Mouse (Mus musculus) gastrocnemius, postnatal 36 days (tissue): ENCODE measurements around the gene Vps18. TPM values are rescaled to one million over a fixed set of nuclear protein-coding genes. Genes with fewer than 3 reads are reported as not detected.

Experiments
- DNase-seq, 2 experiments: peaks; one replicate each; pipeline ENCODE4 v3.0.0; 2022
- intact Hi-C: fragments of 180-260 bp; cut with DNase I; formaldehyde crosslinking; loops from one replicate; pipeline ENCODE4 v1.15.1; 2025
- total RNA-seq, 2 experiments: library from RNA; stranded (reverse); gene quantifications; 2 replicates each; pipeline ENCODE4 v1.2.3; 2021

The Vps18 gene
- total RNA-seq, 2 experiments from 2014 or later: 9.0 to 9.2 TPM

- DNase-seq: no peak
- intact Hi-C loops: loop anchor here (10.0 kb wide), 1 partner anchor 253 kb away; the partner anchor contains the start of gene Rpusd2
Measured at GRCm38 (mm10) chr2:119287372-119287771, 1.2 kb upstream of the Vps18 start.

DNA sequence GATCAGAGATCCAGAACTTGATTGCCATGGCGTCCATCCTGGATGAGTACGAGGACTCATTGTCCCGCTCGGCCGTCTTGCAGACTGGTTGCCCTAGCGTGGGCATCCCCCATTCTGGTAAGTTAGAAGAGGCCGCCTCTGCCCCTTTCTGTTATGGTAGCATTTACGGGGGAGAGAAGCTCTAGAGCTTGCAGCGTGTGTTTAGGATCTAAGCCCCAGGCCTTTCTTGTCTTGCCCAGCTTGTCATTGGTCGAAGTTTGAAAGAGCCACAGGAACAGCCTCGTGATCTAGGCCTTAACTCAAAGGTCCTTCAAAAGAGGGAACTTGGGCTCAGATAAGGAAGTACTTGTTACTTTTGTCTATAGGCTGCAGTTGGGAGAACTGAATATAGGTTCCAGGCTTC, 475 bp downstream of the Vps18 start:
- no peak for DNase-seq
- intact Hi-C loops: loop anchor here (10.0 kb wide), 1 partner anchor 254 kb away; the partner anchor contains the start of gene Rpusd2

GRCm38 (mm10) chr2:119292281-119292680, 3.7 kb downstream of the Vps18 start:
- intact Hi-C loops: no loop called here

GRCm38 (mm10) chr2:119292852-119293251, 4.3 kb downstream of the Vps18 start:
- intact Hi-C loops: no loop called here
- DNase-seq: no peak

More at GRCm38 (mm10) chr2:119292281-119292680, 3.7 kb downstream of the Vps18 start:
- DNase-seq: no peak

DNA sequence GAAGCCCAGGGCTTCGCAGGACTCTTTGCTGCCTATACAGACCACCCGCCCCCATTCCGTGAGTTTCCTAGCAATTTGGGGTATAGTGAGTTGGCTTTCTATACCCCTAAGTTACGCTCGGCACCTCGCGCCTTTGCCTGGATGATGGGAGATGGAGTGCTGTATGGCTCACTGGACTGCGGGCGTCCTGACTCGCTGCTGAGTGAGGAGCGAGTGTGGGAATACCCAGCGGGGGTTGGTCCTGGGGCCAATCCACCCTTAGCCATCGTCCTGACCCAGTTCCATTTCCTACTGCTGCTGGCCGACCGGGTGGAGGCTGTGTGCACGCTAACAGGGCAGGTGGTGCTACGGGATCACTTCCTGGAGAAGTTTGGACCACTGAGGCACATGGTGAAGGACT, 4.8 kb downstream of the Vps18 start:
- intact Hi-C loops: no loop called here
- DNase-seq: no peak

GRCm38 (mm10) chr2:119293776-119294390, 5.3 kb downstream of the Vps18 start:
- DNase-seq: no peak
- intact Hi-C loops: no loop called here

DNA sequence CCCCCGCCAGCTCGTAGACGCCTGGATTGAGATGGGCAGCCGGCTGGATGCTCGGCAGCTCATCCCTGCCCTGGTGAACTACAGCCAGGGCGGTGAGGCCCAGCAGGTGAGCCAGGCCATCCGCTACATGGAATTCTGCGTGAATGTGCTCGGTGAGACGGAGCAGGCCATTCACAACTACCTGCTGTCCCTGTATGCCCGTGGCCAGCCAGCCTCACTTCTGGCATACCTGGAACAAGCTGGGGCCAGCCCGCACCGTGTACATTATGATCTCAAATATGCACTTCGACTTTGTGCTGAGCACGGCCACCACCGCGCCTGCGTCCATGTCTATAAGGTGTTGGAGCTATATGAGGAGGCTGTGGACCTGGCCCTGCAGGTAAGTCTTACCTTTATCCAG, 5.9 kb downstream of the Vps18 start:
- no peak for DNase-seq
- intact Hi-C loops: no loop called here

- intact Hi-C loops: no loop called here
- DNase-seq: no peak
Measured at GRCm38 (mm10) chr2:119296756-119297155, 8.2 kb downstream of the Vps18 start.

GRCm38 (mm10) chr2:119297506-119297905, 9.0 kb downstream of the Vps18 start:
- intact Hi-C loops: no loop called here
- no peak for DNase-seq

DNA sequence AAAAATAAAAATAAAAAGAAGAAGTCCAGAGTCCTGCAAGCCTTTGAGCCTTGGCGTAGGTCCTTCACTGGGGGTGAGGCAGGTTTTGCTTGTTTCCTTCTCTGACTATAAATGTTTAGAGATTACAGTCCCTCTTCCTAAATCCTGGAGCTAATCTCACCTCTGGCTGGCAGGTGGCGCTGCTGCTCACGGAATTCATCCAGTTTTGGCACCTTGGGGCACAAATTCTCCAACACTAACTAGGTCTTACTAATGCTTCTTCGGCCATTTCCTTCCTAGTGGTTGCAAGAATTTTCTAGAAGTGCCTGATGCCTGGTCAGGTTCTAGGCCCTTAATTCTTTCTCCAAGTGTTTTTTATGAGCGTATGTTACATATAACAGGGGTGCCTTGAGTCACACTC, 9.8 kb downstream of the Vps18 start:
- DNase-seq: peak in 1 of 2 experiments; percentile 58
- intact Hi-C loops: loop anchor here (1.0 kb wide), 1 partner anchor 141 kb away; no protein-coding TSS in a partner anchor

- intact Hi-C loops: loop anchor here (1.0 kb wide), 1 partner anchor 140 kb away; no protein-coding TSS in a partner anchor
- no peak for DNase-seq
Measured at GRCm38 (mm10) chr2:119298839-119299238, 10.3 kb downstream of the Vps18 start.

- intact Hi-C loops: loop anchor here (2.0 kb wide), 2 partner anchors 37 to 113 kb away; no protein-coding TSS in a partner anchor
- peak; percentile 71 to 79 for DNase-seq
Measured at GRCm38 (mm10) chr2:119299981-119300818, 11.7 kb downstream of the Vps18 start.

DNA sequence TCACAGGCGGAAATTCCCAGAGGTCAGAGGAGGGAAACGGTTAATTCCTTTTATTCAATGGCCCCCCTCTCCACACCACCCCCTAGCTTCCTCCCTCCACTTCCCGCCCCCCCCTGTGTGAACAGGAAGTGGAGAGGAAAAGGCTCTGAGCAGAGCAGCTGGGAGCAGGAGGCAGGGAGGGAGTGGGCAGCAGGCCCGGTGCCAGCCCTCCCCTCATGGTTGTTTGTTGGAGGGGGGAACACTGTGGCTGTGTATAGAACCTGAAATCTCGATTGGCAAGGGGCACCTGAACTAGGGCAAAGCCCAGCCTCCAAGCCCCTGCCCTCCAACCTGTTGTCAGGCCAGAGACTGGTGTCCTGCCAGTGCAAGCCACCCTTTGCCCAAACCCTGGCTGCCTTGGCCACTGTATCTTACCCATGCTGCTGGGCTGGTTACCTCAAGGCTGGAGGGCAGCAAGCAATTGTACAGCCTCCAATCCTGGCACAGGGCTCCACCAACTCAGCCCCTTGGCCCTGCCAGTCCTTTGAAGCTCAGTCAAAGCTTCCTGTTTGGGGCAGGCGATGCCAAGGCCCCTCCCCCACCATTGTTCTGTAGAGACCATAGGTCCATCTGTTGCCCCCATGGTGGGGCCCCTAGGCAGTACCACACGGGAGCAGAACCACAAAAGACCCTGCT, 12.4 kb downstream of the Vps18 start:
- DNase-seq: peak in 1 of 2 experiments; percentile 42
- intact Hi-C loops: loop anchor here (2.0 kb wide), 2 partner anchors 36 to 112 kb away; no protein-coding TSS in a partner anchor

DNA sequence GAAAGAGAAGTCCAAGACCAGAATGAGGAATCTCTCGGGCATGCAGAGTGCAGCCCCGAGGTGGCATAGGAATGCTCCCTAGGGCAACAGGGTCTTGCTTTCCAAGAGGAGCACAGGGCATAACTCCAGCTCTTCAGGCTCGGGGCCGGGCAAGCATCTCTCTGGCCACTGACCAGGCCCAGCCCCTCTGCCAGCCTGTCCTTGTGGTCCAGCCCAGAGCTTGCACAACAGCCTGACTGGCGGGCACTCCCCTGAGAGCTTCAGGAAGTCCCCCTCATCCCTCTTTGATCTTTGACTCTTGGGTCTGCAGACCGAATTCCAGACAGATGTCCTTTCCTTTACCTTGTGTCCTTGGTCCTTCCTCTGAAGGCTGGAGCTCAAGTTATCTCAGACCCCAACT, 14.3 kb downstream of the Vps18 start:
- intact Hi-C loops: no loop called here
- DNase-seq: no peak

DNA sequence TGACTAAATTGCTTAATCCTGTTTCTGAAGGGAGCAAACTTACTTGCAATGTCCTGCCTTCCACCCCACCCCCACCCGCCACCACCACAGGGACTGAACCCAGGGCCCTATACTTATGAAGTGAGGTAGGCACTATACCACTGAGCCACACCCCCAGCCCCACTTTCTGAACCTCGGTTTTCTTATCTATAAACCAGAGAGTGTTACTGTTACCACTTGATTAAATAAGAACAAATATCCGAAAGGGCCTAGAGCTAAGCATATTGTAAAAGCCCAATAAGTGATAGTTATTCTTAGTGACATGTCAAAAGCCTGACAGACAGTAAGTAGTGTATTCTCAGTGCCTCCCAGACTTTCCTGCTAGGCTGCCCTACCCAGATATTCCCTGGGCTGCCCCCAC, 15.9 kb downstream of the Vps18 start:
- DNase-seq: no peak
- intact Hi-C loops: no loop called here

- no peak for DNase-seq
- intact Hi-C loops: no loop called here
Measured at GRCm38 (mm10) chr2:119304798-119305208, 16.3 kb downstream of the Vps18 start.

- no peak for DNase-seq
- intact Hi-C loops: no loop called here
Measured at GRCm38 (mm10) chr2:119311544-119311943, 23.0 kb downstream of the Vps18 start.

DNA sequence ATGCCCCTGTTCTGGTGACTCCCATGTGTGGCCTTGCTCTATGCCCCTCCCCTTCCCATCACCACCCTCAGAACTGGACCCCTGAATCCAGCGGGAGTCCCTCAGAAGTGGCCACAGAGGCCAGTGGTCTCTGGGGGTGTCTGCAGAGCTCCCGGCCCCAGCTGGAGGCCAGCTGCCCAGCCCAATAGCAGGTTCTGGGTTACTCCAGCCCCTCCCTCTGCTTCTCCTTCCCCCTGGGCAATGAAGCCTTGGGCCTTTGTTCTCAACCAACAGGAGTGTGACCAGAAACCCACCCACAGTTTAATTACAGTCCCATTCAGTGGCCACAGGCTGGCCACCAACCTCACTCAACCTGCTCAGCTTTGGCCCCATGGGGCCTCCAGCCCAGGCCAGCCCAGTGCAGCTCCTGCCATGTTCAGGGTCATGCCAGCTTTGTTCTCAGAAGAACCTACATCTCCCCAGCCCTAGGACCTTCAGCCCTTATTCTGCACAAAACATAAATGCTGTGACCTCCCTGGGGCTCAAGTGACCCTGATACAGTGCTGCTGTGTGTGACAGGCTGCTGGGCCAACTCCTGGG, 23.9 kb downstream of the Vps18 start:
- intact Hi-C loops: no loop called here
- no peak for DNase-seq

- intact Hi-C loops: no loop called here
- DNase-seq: no peak
Measured at GRCm38 (mm10) chr2:119313780-119314479, 25.4 kb downstream of the Vps18 start.

GRCm38 (mm10) chr2:119314742-119315310, 26.3 kb downstream of the Vps18 start:
- intact Hi-C loops: no loop called here
- no peak for DNase-seq
